Mouse (Mus musculus) T-cell, adult 2 months (primary cell): Measurements from ENCODE around the gene Gabrb3.
"Not testable (repeated sequence)": the region's sequence is repeated elsewhere in the genome, so short reads cannot be mapped to it uniquely, and the experiment has no call there.

Source experiments
- DNase-seq: peaks from one replicate; pipeline ENCODE4 v3.0.0; 2022; ENCODE audit warnings: low spot score

Gene Gabrb3

GRCm38 (mm10) chr7:57706976-57707740, 287.7 kb downstream of the Gabrb3 start:
- no peak for DNase-seq

DNA sequence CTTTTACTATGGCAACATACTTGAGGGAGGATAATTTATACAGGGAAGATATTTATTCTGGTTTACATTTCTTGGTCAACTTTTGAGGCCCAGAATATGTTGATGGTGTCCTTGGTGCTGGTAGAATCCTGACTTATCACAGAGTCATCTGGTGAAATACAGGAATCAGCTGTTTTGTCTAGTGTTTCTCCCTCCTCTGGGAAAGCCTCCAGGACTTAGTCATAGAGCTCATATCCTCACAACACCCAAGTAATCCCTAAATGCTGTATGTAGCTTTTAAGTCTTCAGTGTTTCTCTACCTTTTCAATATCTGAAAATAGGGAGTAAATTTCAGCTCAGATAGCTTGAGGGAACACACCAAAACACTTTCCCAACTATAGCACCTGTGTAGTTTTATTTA, 292.2 kb downstream of the Gabrb3 start:
- DNase-seq: no peak

DNA sequence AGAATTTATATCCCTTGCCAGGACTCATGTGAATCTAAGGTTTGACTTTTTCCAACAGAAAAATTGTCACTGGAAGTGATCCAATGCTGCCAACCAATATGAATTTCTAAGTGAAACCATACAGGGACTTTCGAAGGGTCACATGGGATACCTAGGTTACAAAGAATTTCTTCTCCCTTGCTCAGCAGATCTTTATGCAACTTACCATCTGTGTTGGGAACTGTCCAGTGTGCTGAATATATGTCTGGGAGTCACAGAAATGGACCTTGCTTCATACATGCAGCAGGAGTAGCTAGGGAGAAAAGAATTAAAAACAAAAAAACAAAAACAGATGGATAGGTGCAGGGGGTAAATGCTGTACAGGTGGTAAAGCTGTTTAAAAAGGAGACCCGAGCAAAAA, 327.3 kb downstream of the Gabrb3 start:
- DNase-seq: no peak

GRCm38 (mm10) chr7:57760466-57760865, 341.0 kb downstream of the Gabrb3 start:
- no peak for DNase-seq

- DNase-seq: no peak
Measured at GRCm38 (mm10) chr7:57778754-57779153, 359.3 kb downstream of the Gabrb3 start.

GRCm38 (mm10) chr7:57786102-57786501, 366.6 kb downstream of the Gabrb3 start:
- DNase-seq: not testable (repeated sequence)

GRCm38 (mm10) chr7:57787520-57787919, 368.0 kb downstream of the Gabrb3 start:
- no peak for DNase-seq

DNA sequence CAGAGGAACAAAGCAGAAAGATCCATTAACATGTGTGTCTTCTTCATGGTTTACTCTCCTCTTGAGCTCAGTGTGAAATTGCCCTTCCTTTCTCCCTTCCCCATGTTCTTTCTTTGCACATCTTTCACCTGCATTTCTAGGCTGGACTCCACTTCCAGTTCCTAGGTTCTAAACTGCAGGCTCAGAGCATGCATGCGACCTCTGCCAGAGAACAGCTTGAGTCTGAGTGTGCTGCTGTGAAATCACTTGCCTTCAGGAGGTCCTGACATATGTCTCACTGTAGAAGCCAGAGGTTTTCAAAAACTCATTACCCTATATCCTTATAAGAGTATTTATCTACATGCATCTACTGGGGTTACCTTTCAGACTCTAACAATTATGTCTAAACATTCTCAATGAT, 383.8 kb downstream of the Gabrb3 start:
- no peak for DNase-seq

DNA sequence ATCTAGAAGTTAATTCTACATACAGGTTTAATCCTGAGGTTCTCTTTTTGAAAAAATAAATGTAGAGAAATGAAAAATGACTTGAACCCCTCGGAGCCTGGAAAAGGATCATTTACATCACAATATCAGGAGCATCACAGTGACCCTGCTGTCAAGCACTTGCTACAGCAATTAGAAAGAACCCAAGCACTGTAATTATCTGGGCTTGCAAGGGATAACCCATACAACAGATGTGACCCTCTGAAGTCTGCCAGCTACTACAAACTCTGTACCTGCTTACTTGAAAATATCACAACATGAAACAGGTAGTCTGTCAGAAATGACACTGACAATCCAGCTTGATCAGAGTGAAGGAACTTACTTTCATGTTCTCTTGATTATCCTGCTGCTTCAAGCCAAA, 394.2 kb downstream of the Gabrb3 start:
- DNase-seq: no peak

- DNase-seq: no peak
Measured at GRCm38 (mm10) chr7:57842383-57842896, 422.9 kb downstream of the Gabrb3 start.

- DNase-seq: no peak
Measured at GRCm38 (mm10) chr7:57867951-57868350, 448.5 kb downstream of the Gabrb3 start.
